Mouse (Mus musculus) Muller cell, postnatal 12 days (primary cell): Measurements from ENCODE around the gene Gng7.
A peak's percentile ranks its signal among the peaks of the same experiment; 100 is the strongest.

Source experiments
- DNase-seq: peaks from one replicate; pipeline ENCODE4 v3.0.0-alpha.2; 2015; ENCODE audit errors: inconsistent ontology term

The Gng7 gene

GRCm38 (mm10) chr10:80946684-80947437, 67.9 kb downstream of the Gng7 start:
- no peak for DNase-seq

- no peak for DNase-seq
Measured at GRCm38 (mm10) chr10:80944231-80944630, 70.5 kb downstream of the Gng7 start.

DNA sequence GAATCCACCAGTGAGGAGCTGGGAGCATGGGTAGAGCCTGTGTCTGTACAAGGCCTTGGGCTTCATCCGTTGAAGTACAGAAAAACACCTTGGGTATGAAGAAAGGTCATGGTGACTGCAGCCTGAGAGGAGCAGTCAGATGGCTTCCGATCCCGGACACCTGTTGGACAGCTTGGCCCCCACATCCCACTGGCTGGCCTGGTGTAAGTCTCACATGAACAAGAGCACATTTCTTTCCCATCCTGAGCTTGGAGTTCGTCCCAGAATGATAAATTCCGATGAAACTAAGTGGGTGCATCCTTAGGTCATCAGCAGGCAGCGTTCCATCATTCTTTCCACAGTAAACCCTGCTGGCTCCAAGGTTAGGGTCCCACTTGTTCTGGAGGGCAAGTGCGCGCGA, 71.0 kb downstream of the Gng7 start:
- peak; percentile 92 for DNase-seq

DNA sequence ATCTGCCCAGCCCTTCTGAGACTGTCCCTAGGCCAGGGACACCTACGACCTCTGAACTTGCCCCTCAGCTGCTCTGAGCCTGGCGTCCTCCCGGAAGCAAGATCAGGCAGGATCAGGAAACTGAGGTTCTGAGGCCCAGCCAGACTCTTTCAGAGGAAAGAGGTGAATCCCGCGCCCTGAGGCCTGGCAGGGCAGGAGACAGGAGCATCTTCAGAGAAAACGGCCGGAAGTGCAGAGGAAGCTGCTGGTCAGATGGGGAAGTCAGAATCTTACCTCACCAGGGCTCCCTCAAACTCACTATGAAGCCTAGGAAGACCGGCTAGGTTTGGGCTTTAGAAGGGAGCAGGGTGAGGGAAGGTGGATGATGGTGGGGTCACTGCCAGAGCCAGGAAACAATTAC, 71.8 kb downstream of the Gng7 start:
- DNase-seq = no peak

DNA sequence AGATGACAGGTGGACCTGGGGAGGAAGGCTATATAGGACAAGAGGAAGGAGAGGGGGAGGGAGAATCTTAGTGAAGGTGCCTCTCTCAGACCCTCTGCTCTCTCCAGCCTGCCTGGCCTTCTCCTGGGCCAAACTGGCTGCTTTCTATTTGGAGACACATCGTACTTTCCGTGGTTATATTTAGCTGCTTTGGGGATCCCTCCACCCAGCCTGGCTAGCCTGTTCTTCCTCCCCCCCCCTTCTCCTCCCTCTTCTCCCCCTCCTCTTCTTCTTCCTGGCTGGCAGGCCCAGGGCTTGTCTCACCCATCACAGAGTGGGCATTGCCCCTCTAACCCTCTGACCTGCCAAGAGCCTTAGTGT, 73.8 kb downstream of the Gng7 start:
- DNase-seq = no peak

DNA sequence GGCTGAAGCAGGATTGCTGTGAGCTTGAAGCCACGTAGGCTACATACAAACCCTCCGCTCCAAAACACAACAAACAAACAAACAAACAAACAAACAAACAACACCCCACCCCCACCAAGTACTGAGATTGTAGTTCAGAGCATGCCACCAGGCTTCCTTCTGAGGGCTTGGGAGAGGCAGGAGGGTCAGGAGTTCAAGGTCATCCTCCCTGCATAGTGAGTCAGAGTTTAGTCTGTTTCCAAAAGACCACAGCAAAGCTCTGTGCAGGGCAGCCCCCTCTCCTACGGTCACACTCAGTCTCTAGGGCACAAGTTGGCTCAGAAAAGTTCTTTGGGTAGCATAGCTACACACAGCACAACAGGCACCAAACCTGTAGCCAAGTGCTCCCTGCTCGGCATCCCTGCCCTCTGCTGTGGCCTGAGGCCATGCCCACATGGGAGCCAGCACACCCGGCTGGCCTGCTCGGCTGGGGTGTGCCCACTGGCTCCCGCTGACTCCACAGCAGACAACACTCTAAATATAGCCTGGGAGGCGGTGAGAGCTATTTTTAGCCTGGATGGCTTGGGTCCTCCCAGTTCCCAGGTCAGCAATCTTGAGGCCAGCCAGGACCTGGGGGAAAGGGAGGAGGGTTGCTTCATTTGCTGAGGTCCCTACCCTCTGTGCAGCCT, 74.3 kb downstream of the Gng7 start:
- DNase-seq = peak; percentile 87

DNA sequence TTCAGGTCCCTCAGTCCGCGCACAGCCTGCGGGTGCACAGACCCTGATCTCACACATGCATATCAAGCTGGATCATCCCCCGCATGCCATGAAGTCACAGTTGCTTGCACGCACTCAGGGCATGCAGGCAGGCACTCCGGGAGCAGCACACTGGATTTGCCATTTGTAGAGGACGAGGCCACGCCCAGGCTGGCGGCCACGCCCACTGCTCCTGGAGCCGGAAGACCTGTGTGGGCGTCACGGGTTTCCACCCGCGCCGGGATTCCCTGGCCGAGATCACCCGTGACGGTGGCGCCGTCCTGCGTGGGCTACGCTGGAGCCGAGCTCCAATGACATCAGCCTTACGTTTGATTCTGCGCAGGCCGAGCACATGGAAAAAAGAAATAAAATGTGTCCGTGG, 75.1 kb downstream of the Gng7 start:
- DNase-seq = peak; percentile 82

DNA sequence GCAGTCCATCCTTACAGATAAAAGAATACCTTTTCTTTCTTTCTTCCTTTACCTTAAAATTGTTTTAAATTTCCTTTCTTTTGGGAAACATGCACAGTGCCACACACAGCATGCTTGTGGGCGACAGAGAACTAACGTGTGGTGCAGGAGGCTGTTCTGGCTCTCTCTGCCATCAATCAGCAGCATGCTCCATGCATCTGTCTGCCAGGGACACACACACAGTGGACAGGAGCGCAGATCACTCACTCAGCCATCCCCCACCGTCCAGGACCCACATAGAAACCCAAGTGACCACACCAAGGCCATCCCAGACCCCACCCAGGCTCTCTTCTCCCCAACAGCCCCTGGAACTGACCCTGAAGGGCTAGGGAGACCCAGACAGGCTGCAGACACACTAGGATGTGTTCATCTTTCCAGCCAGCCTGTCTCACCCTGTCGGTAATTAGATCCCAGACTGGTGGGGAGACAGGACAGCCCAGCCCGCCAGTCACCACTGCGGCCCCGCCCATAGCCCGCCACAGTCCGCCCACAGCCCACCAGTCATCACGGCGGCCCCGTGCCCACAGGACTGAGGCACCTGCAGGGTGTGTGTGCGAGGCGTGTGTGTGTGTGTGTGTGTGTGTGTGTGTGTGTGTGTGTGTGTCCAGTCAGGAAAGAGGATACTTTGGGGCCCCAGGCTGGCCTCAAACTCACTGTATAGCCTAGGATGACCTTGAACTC, 75.8 kb downstream of the Gng7 start:
- peak; percentile 70 for DNase-seq

DNA sequence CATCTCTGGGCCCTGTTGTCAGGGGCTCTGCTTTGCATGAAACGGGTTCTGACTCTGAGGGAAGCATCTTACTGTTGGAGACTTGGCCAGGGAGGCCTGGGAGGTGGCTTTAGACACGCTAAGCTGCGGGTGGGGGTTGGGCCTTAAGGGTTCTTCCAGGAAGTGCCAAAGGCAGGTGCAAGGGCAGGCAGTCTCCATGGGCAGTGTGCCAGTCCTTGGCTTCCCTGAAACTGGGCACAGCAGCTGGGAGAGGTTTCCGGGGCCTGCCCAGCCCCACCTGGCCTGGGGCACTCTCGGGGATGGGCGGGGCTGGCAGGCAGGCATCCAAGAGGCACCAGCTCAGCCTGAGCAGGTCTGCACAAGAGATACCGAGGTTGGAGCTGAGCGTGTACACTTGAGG, 77.1 kb downstream of the Gng7 start:
- DNase-seq = no peak

GRCm38 (mm10) chr10:80936810-80937164, 78.0 kb downstream of the Gng7 start:
- no peak for DNase-seq

GRCm38 (mm10) chr10:80936135-80936809, 78.5 kb downstream of the Gng7 start:
- DNase-seq = peak; percentile 69

DNA sequence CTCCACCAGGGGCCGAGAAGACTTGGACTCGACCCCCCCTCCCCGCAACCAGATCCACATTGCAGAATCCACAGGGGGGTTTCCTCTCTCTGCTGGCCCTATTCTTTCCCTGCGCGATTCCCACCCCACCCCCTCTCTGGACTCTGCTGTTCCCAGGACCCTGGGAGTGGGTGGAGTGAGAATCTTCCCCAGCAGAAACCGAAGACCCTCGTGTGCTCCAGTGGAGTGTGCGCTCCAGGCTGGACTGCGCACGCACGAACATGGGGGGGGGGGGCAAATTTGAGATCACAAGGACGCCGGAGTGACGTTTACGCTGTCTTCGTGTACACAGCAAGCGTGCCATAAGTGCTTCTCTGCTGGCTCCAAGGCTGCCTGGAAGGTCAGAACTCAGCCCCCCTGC, 79.0 kb downstream of the Gng7 start:
- DNase-seq = peak; percentile 47

DNA sequence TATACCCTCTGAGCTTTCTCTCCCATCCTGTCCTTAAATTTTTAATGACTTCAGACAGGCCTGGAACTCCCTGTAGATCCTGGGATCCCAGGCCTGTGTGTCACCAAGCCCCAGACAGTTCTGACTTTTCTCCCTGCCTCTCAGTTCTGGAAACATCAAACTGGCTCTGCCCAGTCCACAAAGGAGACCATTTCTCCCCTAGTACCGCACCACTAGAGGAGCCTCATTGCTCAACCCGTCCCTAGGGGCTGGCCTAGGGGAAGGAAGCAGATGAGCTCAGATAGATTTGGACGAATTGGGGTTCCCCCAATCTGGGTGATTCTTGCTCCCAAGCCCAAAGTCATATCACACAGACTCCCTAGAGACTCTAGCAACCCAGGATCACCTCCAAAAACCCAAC, 79.5 kb downstream of the Gng7 start:
- no peak for DNase-seq

DNA sequence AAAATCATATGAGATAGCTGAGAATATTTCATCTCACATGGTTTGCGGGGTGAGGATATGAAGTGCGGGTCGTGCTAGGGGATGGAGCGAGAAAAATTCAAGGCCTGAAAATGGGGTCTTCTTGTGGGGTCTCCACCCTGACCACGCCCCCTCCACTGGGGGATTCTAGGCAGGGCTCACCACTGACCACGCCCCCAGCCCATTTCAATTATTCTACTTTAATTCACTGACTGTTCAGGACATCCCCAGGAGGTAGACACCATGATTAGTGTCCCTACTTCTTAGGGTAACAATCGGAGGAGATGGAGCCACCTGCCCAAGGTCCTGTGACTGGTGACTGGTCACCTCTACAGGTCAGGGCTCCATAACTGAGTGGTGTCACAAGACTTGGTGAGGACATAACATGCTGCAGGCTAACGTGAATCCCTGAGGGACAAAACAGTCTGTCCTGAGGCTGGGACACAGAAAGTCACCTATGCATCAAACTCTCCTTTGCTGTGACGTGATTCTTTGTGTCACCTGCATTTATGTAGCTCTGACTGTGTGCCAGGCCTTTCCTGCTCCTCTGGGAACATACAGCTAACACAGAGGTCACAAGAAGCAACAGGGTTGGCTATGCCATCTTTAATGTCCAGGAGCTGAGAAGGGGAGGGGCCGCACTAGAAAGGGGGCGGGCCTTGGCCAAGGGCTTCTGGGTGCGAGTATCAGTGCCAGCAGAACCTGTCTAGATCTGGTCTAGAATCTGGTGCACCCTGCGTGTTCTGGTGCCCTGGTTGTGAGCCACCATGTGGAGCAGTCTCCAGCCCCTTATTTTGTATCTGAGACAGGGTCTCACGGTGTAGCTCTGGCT, 80.4 kb downstream of the Gng7 start:
- no peak for DNase-seq

GRCm38 (mm10) chr10:80933421-80933979, 81.2 kb downstream of the Gng7 start:
- DNase-seq = peak; percentile 71

DNA sequence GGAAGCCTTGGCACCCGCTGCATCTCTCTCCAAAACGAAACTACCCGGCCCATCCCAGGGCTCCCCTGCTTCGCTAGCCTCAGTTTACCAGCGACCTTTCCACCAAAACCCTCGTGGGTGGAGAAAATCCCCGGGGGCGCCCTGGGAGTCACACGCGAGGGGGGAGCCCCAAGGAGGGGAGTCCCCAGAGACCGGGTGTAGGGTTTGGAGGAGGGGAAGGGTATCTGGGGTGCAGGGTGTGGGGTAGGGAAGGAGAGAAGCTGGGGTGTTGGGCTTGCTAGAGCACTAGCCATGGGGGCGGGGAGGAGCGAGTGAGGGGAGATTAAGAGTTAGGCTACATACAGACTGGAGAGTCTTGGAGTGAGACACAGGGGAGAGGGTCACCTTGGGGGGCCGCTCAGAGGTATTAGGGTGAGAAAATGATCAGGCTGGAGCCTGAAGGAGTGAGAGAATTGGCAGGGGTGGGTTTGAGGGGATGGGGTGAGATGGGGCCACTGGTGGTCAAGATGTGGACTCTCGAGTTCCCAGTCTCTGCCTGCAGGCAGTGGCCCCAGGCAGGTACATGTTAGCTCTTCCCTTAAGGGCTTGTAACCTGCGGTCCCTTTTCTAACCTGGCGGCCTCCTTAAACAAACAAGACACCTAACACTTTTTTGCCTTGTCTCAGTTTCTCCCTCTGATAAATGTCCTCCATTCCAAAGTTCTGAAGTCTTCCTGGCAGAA, 81.9 kb downstream of the Gng7 start:
- DNase-seq = peak; percentile 48

DNA sequence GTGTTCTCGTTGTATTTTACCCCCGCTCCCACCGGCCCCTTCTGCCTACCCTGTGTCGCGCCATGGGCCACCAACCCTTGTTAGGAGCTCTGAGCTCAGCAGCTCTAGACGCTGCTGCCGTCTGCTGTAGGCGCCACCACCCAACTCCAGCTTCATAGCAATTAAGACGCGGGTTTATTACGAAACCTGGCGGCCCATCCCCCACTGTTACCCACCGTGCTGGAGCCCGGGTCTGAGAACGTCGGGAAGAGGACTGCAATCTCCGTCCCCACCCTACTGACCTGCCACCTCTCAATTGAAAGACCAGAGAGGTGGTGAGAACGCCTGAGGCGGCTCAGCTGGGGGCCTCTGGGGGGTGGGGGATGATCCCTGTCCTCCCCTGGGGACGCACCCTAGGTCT, 82.5 kb downstream of the Gng7 start:
- no peak for DNase-seq

- DNase-seq = peak; percentile 33
Measured at GRCm38 (mm10) chr10:80931695-80932094, 83.0 kb downstream of the Gng7 start.

DNA sequence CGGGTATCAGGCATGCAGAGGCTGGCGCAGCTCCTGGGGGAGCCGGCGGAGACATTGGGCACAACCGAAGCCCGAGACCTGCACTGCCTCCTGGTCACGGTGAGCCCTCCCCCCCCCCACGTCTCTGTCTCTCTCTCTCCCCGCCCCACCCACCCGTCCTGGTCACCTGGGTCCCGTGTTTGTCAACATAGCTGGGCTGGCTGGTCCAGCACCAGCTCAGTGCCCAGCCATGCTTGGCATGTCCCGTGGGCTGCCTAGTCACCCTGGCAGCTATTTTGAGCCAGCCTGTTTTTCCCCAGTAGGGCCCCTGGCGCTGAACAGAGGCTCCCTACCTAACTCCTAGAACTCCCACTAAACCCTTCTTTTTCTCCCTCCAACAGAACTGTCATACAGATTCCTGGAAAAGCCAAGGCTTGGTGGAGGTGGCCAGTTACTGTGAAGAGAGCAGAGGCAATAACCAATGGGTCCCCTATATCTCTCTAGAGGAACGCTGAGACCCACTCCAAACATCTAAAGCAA, 83.5 kb downstream of the Gng7 start:
- peak; percentile 71 for DNase-seq
